Mouse (Mus musculus) spleen, adult 2 months (tissue): ENCODE measurements around the gene Cdkl1. TPM values are rescaled to one million over a fixed set of nuclear protein-coding genes. Genes with fewer than 3 reads are reported as not detected.

Experiments used
- DNase-seq, 2 experiments: peaks; one replicate each; pipeline versions ENCODE4 v3.0.0 to v3.0.0-alpha.2; 2012 to 2021; ENCODE audit warnings: low spot score in 2 of 2, low read depth in 1 of 2
- H3K27ac ChIP-seq: fragments of 200-500 bp; 2 replicates; pipeline ENCODE4 v1.5.1; 2012; ENCODE audit warnings: low read length, inconsistent platforms; ENCODE audit not compliant: insufficient read depth
- H3K27me3 ChIP-seq: fragments of 200-500 bp; 2 replicates; pipeline ENCODE4 v1.6.1; 2012; ENCODE audit warnings: mild to moderate bottlenecking, moderate library complexity, low read length, inconsistent platforms; ENCODE audit not compliant: control insufficient read depth, insufficient read depth
- H3K36me3 ChIP-seq: fragments of 200-500 bp; 2 replicates; pipeline ENCODE4 v1.6.1; 2012; ENCODE audit warnings: mild to moderate bottlenecking, low read length, inconsistent platforms; ENCODE audit not compliant: control insufficient read depth, insufficient read depth
- H3K4me1 ChIP-seq: fragments of 200-500 bp; 2 replicates; pipeline ENCODE4 v1.6.1; 2011; ENCODE audit warnings: inconsistent platforms; ENCODE audit not compliant: control insufficient read depth, insufficient read depth, insufficient read length
- H3K4me3 ChIP-seq: fragments of 200-500 bp; 2 replicates; pipeline ENCODE4 v1.5.1; 2011; ENCODE audit warnings: mild to moderate bottlenecking, inconsistent platforms; ENCODE audit not compliant: insufficient read depth, insufficient read length; ENCODE audit errors: extremely low read depth
- CTCF ChIP-seq: fragments of 200-500 bp; IDR thresholded peaks from 2 replicates; pipeline ENCODE4 v1.5.1; 2011; ENCODE audit warnings: mild to moderate bottlenecking, inconsistent platforms; ENCODE audit not compliant: insufficient read depth, insufficient read length, insufficient replicate concordance; ENCODE audit errors: extremely low read depth
- POLR2A ChIP-seq: fragments of 200-500 bp; IDR thresholded peaks from 2 replicates; pipeline ENCODE4 v1.6.1; 2011; ENCODE audit warnings: low read depth, low read length, inconsistent platforms
- WGBS: fragments of 180-500 bp; shearing (Covaris S2); methylation state at CpG from one replicate; pipeline ENCODE4 v1.1.7; 2018; 5-methylcytosine and 5-hydroxymethylcytosine counted together
- polyA plus RNA-seq: library from polyadenylated mRNA; depleted of rRNA; stranded (reverse); fragments of >200 nt; gene quantifications from 2 replicates; pipeline ENCODE4 v1.2.3, GENCODE M21; 2012; rRNA removed

Gene Cdkl1
- polyA plus RNA-seq, 1 experiment: 2.7 TPM

DNA sequence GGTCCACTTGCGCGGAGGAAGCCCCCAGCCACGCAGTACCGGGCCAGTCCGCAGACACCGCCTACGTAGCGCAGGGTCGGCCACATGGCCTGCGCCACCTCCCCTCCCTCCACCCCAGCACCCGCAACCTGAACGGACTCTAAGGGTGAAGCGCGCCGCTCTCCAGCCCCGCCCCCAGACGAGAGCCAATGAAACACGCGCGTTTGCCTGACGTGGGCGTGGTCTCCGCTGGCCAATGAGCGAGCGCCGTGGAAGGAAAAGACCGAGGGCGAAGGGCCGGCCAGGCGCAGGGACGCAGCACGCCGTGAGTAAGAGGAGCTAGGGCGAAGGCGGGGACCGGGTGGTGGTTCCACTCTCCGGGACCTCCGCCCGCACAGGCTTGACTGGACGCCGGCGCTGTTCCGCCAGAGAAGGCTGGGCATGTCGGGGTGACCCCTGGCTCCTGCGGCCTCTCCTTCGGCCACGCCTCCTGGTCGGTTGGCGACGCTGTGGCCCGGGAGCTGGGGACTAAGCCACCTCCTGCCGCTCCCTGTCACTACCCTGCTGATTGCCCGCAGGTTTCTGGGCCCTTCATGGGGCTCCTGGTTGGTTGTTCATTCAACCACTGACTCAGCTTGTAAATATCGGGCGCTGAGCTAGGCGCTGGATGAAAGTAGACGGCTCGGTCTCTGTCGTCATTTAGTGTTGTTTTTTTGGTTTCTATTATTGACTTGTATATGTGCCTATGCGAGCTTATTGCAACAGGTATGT lies 66.2 kb downstream of the Cdkl1 start, which contains the start of the genes L2hgdh and Atp5s:
Gene L2hgdh, minus strand, starts transcription at position 163 of the 750 bp plus-strand sequence.
Gene Atp5s, plus strand, starts transcription at position 240 of the 750 bp plus-strand sequence.
- Histone ChIP-seq H3K27me3 (no peaks in the 10 kb centered on the region), H3K27ac (peak within 1 kb of the TSS; percentile 85), H3K4me3 (peak within 1 kb of the TSS; percentile 95), H3K4me1 (no peaks in the 10 kb centered on the region; the same call in 1 of the 2 replicates), H3K36me3 (no peaks in the 10 kb centered on the region)
- under 1% methylated on average over 59 of the region's 60 CpGs for WGBS
- DNase-seq: peak; percentile 77 to 97
- TF ChIP-seq CTCF (no peak), POLR2A (peak; percentile 53)

DNA sequence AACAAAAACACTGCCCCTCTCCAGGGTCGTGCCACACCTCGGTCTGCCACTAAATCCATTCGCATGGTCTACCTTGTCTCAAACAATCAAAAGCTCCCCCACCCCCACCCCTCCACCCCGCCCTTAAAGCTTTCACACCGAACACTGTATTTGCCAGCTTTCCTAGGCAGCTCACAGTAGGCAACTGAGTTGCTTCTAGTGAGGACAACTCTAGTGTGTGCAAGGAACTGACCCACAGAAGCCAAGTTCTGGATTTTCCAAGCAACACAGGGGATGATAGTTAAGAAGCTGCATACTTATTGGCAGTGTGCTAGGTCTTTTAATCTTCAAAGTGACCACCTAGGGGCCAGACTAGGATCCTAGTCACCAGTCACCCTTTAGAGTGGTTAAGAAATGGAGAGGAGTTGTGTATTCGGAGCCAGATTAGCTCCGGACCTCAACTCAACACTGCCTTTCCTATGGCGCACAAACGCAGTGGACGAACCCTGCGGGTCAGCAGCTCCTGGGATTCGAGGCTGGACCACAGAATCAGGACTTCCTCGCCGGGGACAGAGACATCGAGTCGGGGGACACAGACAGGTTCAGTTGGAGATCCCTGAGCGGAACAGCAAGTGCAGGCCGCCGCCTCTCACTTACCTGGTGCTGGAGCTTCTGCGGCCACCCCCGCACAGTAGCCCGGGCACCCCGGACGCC lies 66.9 kb downstream of the Cdkl1 start:
- H3K36me3 ChIP-seq: no peaks in the 10 kb centered on the region
- TF ChIP-seq CTCF (no peak), POLR2A (no peak)
- no peak overlapping the region for H3K27ac ChIP-seq
- no peaks in the 10 kb centered on the region for H3K27me3 ChIP-seq
- no peak for DNase-seq
- 4% methylated on average over 24 of the region's 24 CpGs for WGBS
- H3K4me3 ChIP-seq: peak overlapping the region; percentile 95
- H3K4me1 ChIP-seq: no peaks in the 10 kb centered on the region; the same call in 1 of the 2 replicates

DNA sequence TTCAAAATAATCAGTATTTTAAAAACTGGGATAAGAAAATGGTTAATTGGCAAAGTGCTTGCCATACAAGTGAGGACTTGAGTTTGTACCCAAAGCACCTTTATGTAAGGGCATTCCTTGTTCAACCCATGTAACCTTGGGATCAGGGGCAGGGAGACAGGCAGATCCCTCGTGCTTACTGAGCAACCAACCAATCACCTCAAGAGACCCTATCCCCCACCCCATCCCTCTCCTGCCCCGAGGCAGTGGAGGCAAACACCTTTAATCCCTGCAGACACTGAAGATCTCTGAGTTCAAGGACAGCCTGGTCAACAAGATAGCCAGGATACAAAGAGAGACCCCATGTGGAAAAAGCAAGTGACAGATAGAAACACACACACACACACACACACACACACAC lies 67.7 kb downstream of the Cdkl1 start:
- 73% methylated on average over 2 of the region's 2 CpGs for WGBS
- no peak for DNase-seq
- Histone ChIP-seq H3K27ac (no peak overlapping the region), H3K4me1 (no peaks in the 10 kb centered on the region; the same call in 1 of the 2 replicates), H3K27me3 (no peaks in the 10 kb centered on the region), H3K36me3 (no peaks in the 10 kb centered on the region), H3K4me3 (no peak overlapping the region)
- no peak for TF ChIP-seq CTCF
- no peak for TF ChIP-seq POLR2A

DNA sequence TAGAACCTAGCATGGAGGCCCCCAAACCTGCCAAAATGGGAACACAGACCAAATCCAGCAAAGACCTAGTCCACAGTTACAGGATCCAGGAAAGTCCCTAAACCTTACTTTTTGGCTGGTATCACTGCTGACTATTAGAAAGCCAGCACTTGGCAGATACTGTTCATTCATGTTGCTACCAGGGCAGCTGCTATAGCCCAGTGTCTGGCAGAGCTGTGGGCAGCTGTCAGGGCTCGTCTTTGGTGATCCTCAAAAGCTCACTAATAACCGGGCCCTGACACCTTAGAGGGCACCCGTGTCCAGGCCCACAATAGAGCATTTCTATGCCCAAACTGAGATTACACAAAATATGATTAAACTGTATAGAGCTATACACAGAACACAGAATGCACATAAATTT lies 68.2 kb downstream of the Cdkl1 start:
- Histone ChIP-seq H3K36me3 (no peaks in the 10 kb centered on the region), H3K4me3 (no peak overlapping the region), H3K4me1 (no peaks in the 10 kb centered on the region; the same call in 1 of the 2 replicates), H3K27me3 (no peaks in the 10 kb centered on the region), H3K27ac (no peak overlapping the region)
- DNase-seq: no peak
- no peak for TF ChIP-seq CTCF
- TF ChIP-seq POLR2A: no peak
- 89% methylated on average over 3 of the region's 3 CpGs for WGBS

DNA sequence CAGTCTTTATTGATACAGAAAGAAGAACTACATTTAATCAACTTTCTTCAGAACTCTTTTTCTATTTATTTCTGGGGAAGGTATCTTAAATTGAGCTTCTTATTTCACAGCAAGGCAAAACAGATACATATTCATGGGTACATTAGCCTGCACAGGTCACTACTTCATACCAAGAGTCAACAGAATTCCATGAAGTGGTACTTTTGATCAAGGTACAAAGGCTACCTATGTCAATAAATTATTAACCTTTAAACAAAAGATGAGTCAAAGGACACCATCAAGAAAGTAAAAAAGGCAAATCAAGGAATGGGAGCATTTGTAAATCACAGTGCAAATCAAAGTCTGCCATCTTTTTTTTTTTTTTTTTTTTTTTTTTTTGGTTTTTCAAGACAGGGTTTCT lies 77.4 kb downstream of the Cdkl1 start:
- TF ChIP-seq POLR2A: no peak
- no peak for TF ChIP-seq CTCF
- no peak for DNase-seq
- Histone ChIP-seq H3K27me3 (no peaks in the 10 kb centered on the region), H3K4me1 (no peaks in the 10 kb centered on the region), H3K36me3 (no peaks in the 10 kb centered on the region), H3K27ac (no peak overlapping the region), H3K4me3 (no peak overlapping the region)

DNA sequence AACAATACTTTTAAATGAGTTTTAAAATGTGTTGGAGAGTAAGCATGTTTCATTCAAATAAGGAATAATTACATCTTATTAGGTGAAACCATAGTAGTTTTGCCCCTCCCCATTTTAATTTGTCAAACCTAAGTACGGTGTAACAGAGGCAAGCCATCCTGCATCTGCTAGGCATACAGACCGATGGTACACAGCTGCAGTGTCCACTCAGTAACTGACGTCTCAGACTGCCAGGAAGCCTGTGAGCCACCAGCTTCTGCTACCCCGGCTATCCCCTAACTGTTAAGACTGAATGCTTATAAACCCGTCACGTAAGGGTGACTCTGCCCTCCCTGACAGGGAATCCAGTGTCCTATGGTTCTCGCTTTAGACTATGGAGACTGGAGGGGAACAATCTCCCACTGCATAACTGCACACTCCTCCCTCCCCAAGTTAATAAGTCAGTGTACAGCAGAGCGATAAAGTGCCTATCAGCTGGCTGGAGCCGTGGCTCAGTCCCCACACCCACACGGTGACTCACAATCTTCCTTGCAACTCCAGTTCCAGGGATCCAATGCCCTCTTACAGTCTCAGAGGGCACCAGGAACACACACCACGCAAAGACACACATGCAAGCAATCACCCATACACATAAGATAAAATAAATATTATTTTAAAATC lies 86.1 kb downstream of the Cdkl1 start:
- WGBS: 91% methylated on average over 11 of the region's 11 CpGs
- Histone ChIP-seq H3K4me3 (no peak overlapping the region), H3K27me3 (no peaks in the 10 kb centered on the region), H3K4me1 (no peaks in the 10 kb centered on the region), H3K36me3 (peaks cover 2% of the 10 kb centered on the region; the same call in 1 of the 2 replicates), H3K27ac (no peak overlapping the region)
- TF ChIP-seq POLR2A (no peak), CTCF (no peak)
- no peak for DNase-seq

- 93% methylated on average over 6 of the region's 6 CpGs for WGBS
- Histone ChIP-seq H3K27ac (no peak overlapping the region), H3K4me1 (no peaks in the 10 kb centered on the region), H3K4me3 (no peak overlapping the region), H3K36me3 (no peaks in the 10 kb centered on the region; the same call in 1 of the 2 replicates), H3K27me3 (no peaks in the 10 kb centered on the region)
- no peak for TF ChIP-seq CTCF
- no peak for TF ChIP-seq POLR2A
- DNase-seq: no peak
Measured at GRCm38 (mm10) chr12:69698352-69698751, 92.7 kb downstream of the Cdkl1 start.

Other genes starting within 250 kb of the Cdkl1 start
- gene Vcpkmt, start 208.2 kb downstream of the Cdkl1 start, polyA plus RNA-seq: 5.9 and 10.3 TPM in 2 replicates
- gene Sos2, start 109.4 kb downstream of the Cdkl1 start, polyA plus RNA-seq: 8.7 and 9.3 TPM in 2 replicates
- gene L2hgdh, start 66.4 kb downstream of the Cdkl1 start, polyA plus RNA-seq: 1.4 and 1.9 TPM in 2 replicates
- 7.9 and 10.5 TPM in 2 replicates for gene Atp5s, start 66.3 kb downstream of the Cdkl1 start, polyA plus RNA-seq
- gene Atl1, start 101.3 kb upstream of the Cdkl1 start, polyA plus RNA-seq: 0.72 and 0.78 TPM in 2 replicates
- gene Map4k5, start 101.9 kb upstream of the Cdkl1 start, polyA plus RNA-seq: 6.7 and 9.7 TPM in 2 replicates
- gene Sav1, start 195.7 kb upstream of the Cdkl1 start, polyA plus RNA-seq: 9.3 and 11.4 TPM in 2 replicates